Mouse (Mus musculus) intestine, embryonic 16.5 days (tissue): ENCODE measurements around the gene Ubac2. TPM values are rescaled to one million over a fixed set of nuclear protein-coding genes. Genes with fewer than 3 reads are reported as not detected.
A peak's percentile ranks its signal among the peaks of the same experiment; 100 is the strongest.

Experiments
- ATAC-seq: fragments of 200-750 bp; cut with Nextera tagmentation; 2 replicates; pipeline ENCODE4 v1.8.0; 2017; ENCODE audit warnings: moderate TSS enrichment, moderate library complexity
- H3K27ac ChIP-seq: fragments of 300-500 bp; sonication (generic); 2 replicates; pipeline ENCODE4 v1.5.1; 2014; ENCODE audit warnings: mild to moderate bottlenecking, low read length
- H3K27me3 ChIP-seq: fragments of 300-500 bp; sonication (generic); replicated peaks from 2 replicates; pipeline ENCODE4 v1.6.1; 2014; ENCODE audit warnings: low read length, control low read depth, mixed read lengths; ENCODE audit not compliant: control insufficient read depth, insufficient read depth
- H3K36me3 ChIP-seq: fragments of 300-500 bp; sonication (generic); 2 replicates; pipeline ENCODE4 v1.6.1; 2014; ENCODE audit warnings: low read length, control low read depth; ENCODE audit not compliant: control insufficient read depth, insufficient read depth
- H3K4me1 ChIP-seq: fragments of 300-500 bp; sonication (generic); 2 replicates; pipeline ENCODE4 v1.6.1; 2014; ENCODE audit warnings: low read length, control low read depth, mixed read lengths; ENCODE audit not compliant: control insufficient read depth, insufficient read depth
- H3K4me2 ChIP-seq: fragments of 300-500 bp; sonication (generic); 2 replicates; pipeline ENCODE4 v1.6.1; 2014; ENCODE audit warnings: low read depth, low read length, control low read depth
- H3K4me3 ChIP-seq: fragments of 300-500 bp; sonication (generic); 2 replicates; pipeline ENCODE4 v1.5.1; 2014; ENCODE audit warnings: mild to moderate bottlenecking, low read length
- H3K9ac ChIP-seq: fragments of 300-500 bp; sonication (generic); 2 replicates; pipeline ENCODE4 v1.6.1; 2014; ENCODE audit warnings: low read depth, low read length
- H3K9me3 ChIP-seq: fragments of 300-500 bp; sonication (generic); 2 replicates; pipeline ENCODE4 v1.6.1; 2016; ENCODE audit warnings: low read length, control low read depth; ENCODE audit not compliant: control insufficient read depth
- WGBS: fragments of 180-500 bp; shearing (Covaris S2); extraction: QIAGEN DNeasy Blood & Tissue Kit; methylation state at CpG from one replicate; pipeline ENCODE4 v1.1.7; 2014; 5-methylcytosine and 5-hydroxymethylcytosine counted together
- polyA plus RNA-seq: library from polyadenylated mRNA; unstranded; fragments of >200 nt; fragmentation: Nextera tagmentation; extraction: Ambion mirVana; gene quantifications from 2 replicates; pipeline ENCODE4 v1.2.1, GENCODE M21; 2015

Gene Ubac2
- polyA plus RNA-seq, 1 experiment from 2014 or later = 63.3 TPM

DNA sequence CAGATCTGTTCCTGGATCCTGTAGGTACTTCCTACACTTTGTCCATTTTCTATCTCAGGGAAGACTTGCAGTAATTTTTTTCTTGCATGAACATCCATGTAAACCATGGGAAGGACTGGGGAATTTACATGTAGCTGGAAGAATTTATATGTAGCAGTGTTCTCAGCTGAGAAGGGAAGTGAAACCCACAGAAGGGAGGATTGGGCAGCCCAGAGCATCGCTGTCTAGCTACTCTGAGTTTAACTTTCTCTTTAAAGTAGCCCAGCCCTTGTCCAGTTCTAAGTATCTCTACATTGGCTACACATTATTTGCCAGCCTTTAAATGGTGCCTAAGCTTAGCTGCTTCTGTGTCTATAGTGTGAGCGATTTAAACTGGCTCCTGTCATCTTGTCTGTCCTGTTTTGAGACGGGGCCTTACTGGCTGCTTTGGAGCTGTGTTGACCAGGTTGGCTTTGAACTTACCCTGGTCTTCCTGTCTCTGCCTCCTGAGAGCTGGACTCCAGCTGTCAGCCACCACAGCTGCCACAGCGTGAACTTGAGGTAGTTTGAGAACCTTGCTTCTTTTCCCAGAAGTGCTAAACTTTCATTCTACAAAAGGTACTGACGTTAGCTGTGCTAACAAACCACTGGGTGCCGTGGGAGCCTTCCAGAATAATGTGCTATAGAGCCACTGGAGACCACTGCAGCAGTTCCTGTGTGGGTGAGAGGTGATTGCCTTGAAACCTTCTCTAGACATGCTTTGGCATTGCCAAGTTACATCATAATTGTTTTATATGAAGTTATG lies 38.1 kb downstream of the Ubac2 start:
- Histone ChIP-seq H3K9ac (no peak overlapping the region), H3K4me3 (no peak overlapping the region), H3K4me1 (peaks cover 11% of the 10 kb centered on the region), H3K27me3 (no peaks in the 10 kb centered on the region), H3K36me3 (peaks cover 5% of the 10 kb centered on the region; the same call in 1 of the 2 replicates), H3K4me2 (no peak overlapping the region), H3K9me3 (no peaks in the 10 kb centered on the region), H3K27ac (no peak overlapping the region)
- no peak for ATAC-seq
- WGBS = 85% methylated on average over 6 of the region's 6 CpGs

DNA sequence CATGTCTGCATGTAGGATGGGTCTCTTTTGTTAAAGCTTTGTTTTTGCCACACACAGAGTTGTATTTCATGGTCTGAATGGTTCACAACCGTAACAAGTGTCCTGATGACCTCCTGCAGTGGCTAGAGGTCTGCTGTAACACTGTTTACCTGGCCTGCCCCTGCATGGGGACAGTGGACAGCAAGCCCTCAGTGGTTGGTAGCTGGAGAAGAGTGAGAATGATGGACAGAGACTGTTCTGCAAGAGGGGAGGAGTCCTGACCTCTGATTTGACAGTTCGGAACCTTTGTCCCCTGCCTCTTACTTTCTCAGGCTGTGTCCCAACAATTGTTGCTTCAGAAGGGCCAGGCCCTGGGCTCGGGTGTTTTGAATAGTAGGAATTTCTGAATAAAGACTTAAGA lies 39.8 kb downstream of the Ubac2 start:
- H3K4me3 ChIP-seq = no peak overlapping the region
- 78% methylated on average over 3 of the region's 3 CpGs for whole genome bisulfite sequencing
- no peaks in the 10 kb centered on the region for H3K27me3 ChIP-seq
- no peak for ATAC-seq
- no peak overlapping the region for H3K4me2 ChIP-seq
- H3K9me3 ChIP-seq = no peaks in the 10 kb centered on the region
- H3K4me1 ChIP-seq = peaks cover 11% of the 10 kb centered on the region
- no peak overlapping the region for H3K27ac ChIP-seq
- peaks cover 5% of the 10 kb centered on the region; the same call in 1 of the 2 replicates for H3K36me3 ChIP-seq
- H3K9ac ChIP-seq = no peak overlapping the region

DNA sequence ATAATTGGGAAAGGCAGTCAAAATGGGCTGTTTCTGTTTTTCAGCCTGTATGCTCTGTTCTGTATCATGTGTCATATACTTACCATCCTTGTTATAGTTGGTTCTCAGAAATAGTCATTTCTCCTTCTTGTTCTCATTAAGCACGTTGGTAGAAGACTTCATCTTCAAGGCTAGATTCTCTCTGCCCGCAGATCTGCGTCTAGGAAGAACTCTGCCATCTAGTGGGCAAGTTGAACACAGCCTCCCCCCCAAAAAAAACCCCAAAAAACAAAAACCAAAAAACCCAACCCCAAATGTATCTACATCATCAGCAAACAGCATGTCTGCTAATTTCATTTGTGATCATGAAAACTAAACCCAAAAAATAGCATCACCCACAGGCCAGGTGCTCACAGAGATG lies 41.3 kb downstream of the Ubac2 start:
- Histone ChIP-seq H3K36me3 (peaks cover 5% of the 10 kb centered on the region; the same call in 1 of the 2 replicates), H3K4me2 (no peak overlapping the region), H3K9ac (no peak overlapping the region), H3K27ac (no peak overlapping the region), H3K9me3 (no peaks in the 10 kb centered on the region), H3K4me1 (peaks cover 11% of the 10 kb centered on the region), H3K27me3 (no peaks in the 10 kb centered on the region), H3K4me3 (no peak overlapping the region)
- ATAC-seq = no peak
- 6% methylated on average over 3 of the region's 3 CpGs for WGBS

DNA sequence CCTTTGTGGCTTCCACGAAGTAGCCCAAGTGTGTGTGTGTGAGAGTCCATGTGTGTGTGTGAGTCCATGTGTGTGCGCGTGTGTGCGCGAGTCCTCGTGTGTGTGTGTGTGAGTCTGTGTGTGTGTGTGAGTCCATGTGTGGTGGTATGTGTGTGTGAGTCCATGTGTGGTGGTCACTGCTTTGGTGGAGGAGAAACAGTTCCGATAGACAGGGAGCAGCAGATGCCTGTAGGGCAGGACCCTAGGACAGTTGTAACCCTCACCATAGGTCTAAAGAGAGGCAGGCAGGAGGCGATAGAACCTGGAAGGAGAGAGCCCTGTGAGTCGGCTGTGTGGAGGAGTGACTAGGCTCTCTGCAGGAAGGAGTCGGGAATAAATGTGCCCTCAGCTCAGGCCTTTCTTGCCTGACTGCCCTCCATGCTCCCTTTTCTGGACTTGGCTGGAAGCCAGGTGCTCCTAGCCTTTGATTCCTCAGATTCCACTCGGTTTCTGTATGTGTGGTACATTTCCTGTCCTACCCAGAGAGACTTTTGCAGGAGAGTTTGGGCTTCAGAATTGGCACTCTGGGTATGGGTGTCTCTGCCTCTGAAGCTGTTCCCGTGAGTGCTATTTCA lies 42.2 kb downstream of the Ubac2 start:
- Histone ChIP-seq H3K9ac (no peak overlapping the region), H3K9me3 (no peaks in the 10 kb centered on the region), H3K36me3 (peaks cover 5% of the 10 kb centered on the region; the same call in 1 of the 2 replicates), H3K27ac (no peak overlapping the region), H3K4me3 (no peak overlapping the region), H3K4me1 (peaks cover 11% of the 10 kb centered on the region), H3K27me3 (no peaks in the 10 kb centered on the region), H3K4me2 (no peak overlapping the region)
- peak; percentile 54 for ATAC-seq
- WGBS = 77% methylated on average over 12 of the region's 12 CpGs

DNA sequence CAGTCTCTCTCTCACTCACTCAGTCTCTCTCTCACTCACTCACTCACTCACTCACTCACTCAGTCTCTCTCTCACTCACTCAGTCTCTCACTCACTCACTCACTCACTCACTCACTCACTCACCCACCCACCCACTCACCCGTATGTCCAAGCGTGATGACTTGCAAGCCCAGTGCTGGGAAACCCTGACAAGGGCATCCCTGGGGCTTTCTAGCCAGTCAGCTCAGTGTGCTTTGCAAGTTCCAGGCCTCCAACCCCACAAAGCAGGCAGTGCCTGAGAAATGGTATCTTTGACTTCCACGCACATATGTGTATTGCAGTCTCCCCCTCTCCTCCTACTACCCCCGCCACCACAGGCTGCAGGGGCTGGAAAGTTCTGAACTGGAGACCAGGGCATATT lies 43.6 kb downstream of the Ubac2 start:
- H3K9me3 ChIP-seq = no peaks in the 10 kb centered on the region
- H3K9ac ChIP-seq = no peak overlapping the region
- ATAC-seq = no peak
- H3K4me2 ChIP-seq = no peak overlapping the region
- H3K4me3 ChIP-seq = no peak overlapping the region
- H3K27ac ChIP-seq = no peak overlapping the region
- H3K27me3 ChIP-seq = no peaks in the 10 kb centered on the region
- peaks cover 11% of the 10 kb centered on the region for H3K4me1 ChIP-seq
- H3K36me3 ChIP-seq = peaks cover 5% of the 10 kb centered on the region; the same call in 1 of the 2 replicates
- 80% methylated on average over 4 of the region's 4 CpGs for WGBS

DNA sequence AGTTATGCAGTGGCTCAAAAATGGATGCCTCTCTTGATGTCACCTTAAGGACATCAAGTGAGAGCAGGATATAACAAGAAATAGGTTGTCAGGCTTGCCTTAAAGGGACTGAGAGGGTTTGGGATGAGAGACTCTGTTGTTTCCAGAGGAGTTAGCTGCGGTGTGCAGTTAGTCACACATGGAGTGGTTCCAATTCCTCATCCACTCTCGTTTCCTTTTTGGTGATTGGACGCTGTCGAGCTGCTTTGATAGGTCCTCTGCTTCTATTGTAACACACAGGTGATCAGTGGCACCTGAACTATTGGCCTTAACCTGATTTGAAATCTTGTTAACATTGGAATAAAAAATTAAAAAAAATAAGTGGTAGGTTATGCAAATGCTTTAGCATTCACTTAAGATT lies 44.3 kb downstream of the Ubac2 start:
- H3K27ac ChIP-seq = no peak overlapping the region
- ATAC-seq = no peak
- H3K4me1 ChIP-seq = peaks cover 11% of the 10 kb centered on the region
- H3K9ac ChIP-seq = no peak overlapping the region
- H3K27me3 ChIP-seq = no peaks in the 10 kb centered on the region
- no peak overlapping the region for H3K4me2 ChIP-seq
- 76% methylated on average over 4 of the region's 4 CpGs for WGBS
- peaks cover 5% of the 10 kb centered on the region; the same call in 1 of the 2 replicates for H3K36me3 ChIP-seq
- no peaks in the 10 kb centered on the region for H3K9me3 ChIP-seq
- no peak overlapping the region for H3K4me3 ChIP-seq

DNA sequence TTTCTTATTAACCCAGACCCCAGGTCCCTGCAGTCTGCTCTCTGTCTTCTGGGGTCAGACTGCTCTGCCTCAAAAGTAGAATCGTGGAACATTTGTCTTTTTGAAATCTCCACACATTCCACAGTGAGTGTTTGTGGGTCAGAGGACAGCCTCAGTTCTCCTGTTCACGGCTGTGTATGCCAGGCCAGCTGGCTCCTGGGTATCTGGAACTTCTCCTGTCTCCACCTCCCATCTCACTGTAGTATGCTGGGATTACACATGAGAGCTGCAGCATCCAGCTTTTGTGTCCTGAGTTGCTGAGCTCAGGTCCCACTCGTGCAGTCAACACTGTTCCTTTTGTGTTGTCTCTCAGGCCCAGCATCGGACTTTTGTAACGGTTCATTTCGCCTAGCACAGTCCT lies 46.5 kb downstream of the Ubac2 start:
- Histone ChIP-seq H3K4me3 (no peak overlapping the region), H3K9ac (no peak overlapping the region), H3K4me2 (no peak overlapping the region), H3K27me3 (no peaks in the 10 kb centered on the region), H3K9me3 (no peaks in the 10 kb centered on the region), H3K27ac (no peak overlapping the region), H3K36me3 (peaks cover 5% of the 10 kb centered on the region; the same call in 1 of the 2 replicates), H3K4me1 (peaks cover 11% of the 10 kb centered on the region)
- WGBS = 66% methylated on average over 6 of the region's 6 CpGs
- ATAC-seq = no peak

DNA sequence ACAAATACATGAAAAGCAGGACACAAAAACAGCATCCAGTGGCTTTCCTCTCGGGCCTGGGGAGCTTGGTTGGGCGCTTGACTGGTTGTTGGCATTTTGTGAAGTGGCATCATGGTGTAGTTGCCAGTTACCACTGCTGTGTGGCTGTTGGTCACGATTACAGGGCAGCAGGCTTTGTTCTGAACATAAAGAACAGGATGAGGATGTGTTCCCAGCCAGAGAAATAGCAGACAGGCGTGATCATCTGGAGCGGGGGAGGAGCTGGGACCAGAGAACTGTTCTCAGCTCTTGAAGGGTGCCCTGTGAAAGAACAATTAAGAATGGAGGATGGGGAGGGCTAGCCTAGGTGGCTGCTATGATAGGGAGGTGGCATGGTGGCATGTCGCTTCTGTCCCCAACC lies 48.5 kb downstream of the Ubac2 start:
- WGBS = 85% methylated on average over 6 of the region's 6 CpGs
- no peaks in the 10 kb centered on the region for H3K36me3 ChIP-seq
- H3K9ac ChIP-seq = no peak overlapping the region
- H3K4me2 ChIP-seq = no peak overlapping the region
- ATAC-seq = no peak
- H3K9me3 ChIP-seq = no peaks in the 10 kb centered on the region
- peaks cover 4% of the 10 kb centered on the region; the same call in 1 of the 2 replicates for H3K4me1 ChIP-seq
- no peak overlapping the region for H3K4me3 ChIP-seq
- no peaks in the 10 kb centered on the region for H3K27me3 ChIP-seq
- no peak overlapping the region for H3K27ac ChIP-seq

DNA sequence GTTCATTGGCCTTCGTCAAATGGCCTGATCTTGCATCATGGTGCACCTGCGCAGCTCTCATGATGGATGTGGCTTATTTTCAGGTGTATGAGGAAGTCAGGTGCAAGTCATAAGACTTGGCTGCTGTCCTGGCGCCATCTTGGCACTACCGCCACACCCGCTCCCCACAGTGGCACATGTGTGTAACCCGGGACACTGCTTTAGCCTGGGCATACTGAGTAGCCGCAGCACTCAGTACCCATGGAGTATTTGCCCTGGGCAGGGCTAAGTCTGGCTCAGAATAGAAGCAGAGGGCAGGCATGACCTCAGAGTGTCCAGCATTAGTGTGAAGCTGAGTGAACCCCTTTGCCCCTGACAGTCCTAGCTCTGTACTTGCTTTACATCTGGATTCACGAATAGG lies 49.0 kb downstream of the Ubac2 start:
- no peak for ATAC-seq
- no peaks in the 10 kb centered on the region for H3K27me3 ChIP-seq
- WGBS = 92% methylated on average over 8 of the region's 8 CpGs
- H3K4me1 ChIP-seq = peaks cover 4% of the 10 kb centered on the region; the same call in 1 of the 2 replicates
- no peak overlapping the region for H3K4me2 ChIP-seq
- no peaks in the 10 kb centered on the region for H3K9me3 ChIP-seq
- no peak overlapping the region for H3K9ac ChIP-seq
- H3K36me3 ChIP-seq = no peaks in the 10 kb centered on the region
- H3K4me3 ChIP-seq = no peak overlapping the region
- no peak overlapping the region for H3K27ac ChIP-seq
